Mouse (Mus musculus): ENCODE data around the gene Klk7. TPM values are rescaled to one million over a fixed set of nuclear protein-coding genes. Genes with fewer than 3 reads are reported as not detected.

Klk7 gene
- not detected in 2 replicates for polyA plus RNA-seq (2014; fragmentation: Nextera tagmentation; extraction: Ambion mirVana)

DNA sequence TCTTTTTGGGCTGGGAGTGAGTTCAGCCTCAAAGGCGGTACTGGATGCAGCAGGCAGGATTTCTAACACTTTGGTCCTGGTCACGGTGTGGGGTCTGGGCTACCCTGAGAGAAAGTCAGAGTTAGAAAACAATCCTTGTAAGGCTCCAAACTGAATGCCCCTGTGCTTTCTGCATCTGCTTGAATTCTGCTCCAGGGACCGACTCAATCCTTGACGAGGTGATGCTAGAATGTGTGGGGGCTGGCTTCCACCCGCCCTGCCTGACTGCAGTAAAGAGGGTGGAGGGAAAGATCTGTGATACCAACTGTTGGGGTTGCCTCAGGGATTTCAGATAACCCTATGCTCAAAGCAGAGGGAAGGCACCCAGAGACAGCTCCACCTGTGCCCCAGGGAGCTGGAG lies at the start of gene Klk7:
TSS of gene Klk7 (plus strand) at position 301 of the 400 bp plus-strand sequence.
- WGBS: 57% methylated on average over 5 of the region's 5 CpGs
- H3K4me1 ChIP-seq (replicated peaks; ENCODE audit: control insufficient read depth, insufficient read depth, low read length): no peaks in the 10 kb centered on the region
- ATAC-seq (replicated peaks; ENCODE audit: low FRiP score) (no peak), DNase-seq (ENCODE audit: low spot score) (no peak)
- H3K9ac ChIP-seq (ENCODE audit: low read length): no peak within 1 kb of the TSS
- H3K27ac ChIP-seq (ENCODE audit: low read depth, low read length): no peak within 1 kb of the TSS
- H3K4me3 ChIP-seq (ENCODE audit: low read depth, low read length): no peak within 1 kb of the TSS
- H3K9me3 ChIP-seq (ENCODE audit: control insufficient read depth, low read length): no peaks in the 10 kb centered on the region
- no peaks in the 10 kb centered on the region for H3K27me3 ChIP-seq (ENCODE audit: control insufficient read depth, insufficient read depth, low read length)
- no peak within 1 kb of the TSS for H3K4me2 ChIP-seq (ENCODE audit: low read depth, low read length, severe bottlenecking)
- no peaks in the 10 kb centered on the region for H3K36me3 ChIP-seq (ENCODE audit: control insufficient read depth, insufficient read depth, low read length)

GRCm38 (mm10) chr7:43766484-43766883 lies 44.6 kb upstream of the Klk7 start:
- H3K36me3 ChIP-seq (ENCODE audit: control insufficient read depth, insufficient read depth, low read length): no peaks in the 10 kb centered on the region
- H3K4me2 ChIP-seq (ENCODE audit: low read depth, low read length, severe bottlenecking): no peak overlapping the region
- H3K27ac ChIP-seq (ENCODE audit: low read depth, low read length): no peak overlapping the region
- H3K9me3 ChIP-seq (ENCODE audit: control insufficient read depth, low read length): no peaks in the 10 kb centered on the region
- no peak for ATAC-seq (replicated peaks; ENCODE audit: low FRiP score)
- H3K4me1 ChIP-seq (replicated peaks; ENCODE audit: control insufficient read depth, insufficient read depth, low read length): no peaks in the 10 kb centered on the region
- WGBS: 49% methylated on average over 8 of the region's 8 CpGs
- H3K9ac ChIP-seq (ENCODE audit: low read length): no peak overlapping the region
- no peaks in the 10 kb centered on the region for H3K27me3 ChIP-seq (ENCODE audit: control insufficient read depth, insufficient read depth, low read length)
- DNase-seq (ENCODE audit: low spot score): no peak
- no peak overlapping the region for H3K4me3 ChIP-seq (ENCODE audit: low read depth, low read length)

- no peak within 1 kb of the TSS for H3K27ac ChIP-seq (ENCODE audit: low read depth, low read length)
- no peak for ATAC-seq (replicated peaks; ENCODE audit: low FRiP score)
- H3K4me3 ChIP-seq (ENCODE audit: low read depth, low read length): no peak within 1 kb of the TSS
- no peaks in the 10 kb centered on the region for H3K4me1 ChIP-seq (replicated peaks; ENCODE audit: control insufficient read depth, insufficient read depth, low read length)
- H3K9me3 ChIP-seq (ENCODE audit: control insufficient read depth, low read length): no peaks in the 10 kb centered on the region
- H3K4me2 ChIP-seq (ENCODE audit: low read depth, low read length, severe bottlenecking): no peak within 1 kb of the TSS
- no peaks in the 10 kb centered on the region for H3K36me3 ChIP-seq (ENCODE audit: control insufficient read depth, insufficient read depth, low read length)
- H3K9ac ChIP-seq (ENCODE audit: low read length): no peak within 1 kb of the TSS
- WGBS: 81% methylated on average over 4 of the region's 4 CpGs
- DNase-seq (ENCODE audit: low spot score): no peak
- H3K27me3 ChIP-seq (ENCODE audit: control insufficient read depth, insufficient read depth, low read length): no peaks in the 10 kb centered on the region
Measured at GRCm38 (mm10) chr7:43768597-43768996, 42.5 kb upstream of the Klk7 start, which contains the start of gene Klk12. Klk12 (plus strand) TSS chr7:43768897.

DNA sequence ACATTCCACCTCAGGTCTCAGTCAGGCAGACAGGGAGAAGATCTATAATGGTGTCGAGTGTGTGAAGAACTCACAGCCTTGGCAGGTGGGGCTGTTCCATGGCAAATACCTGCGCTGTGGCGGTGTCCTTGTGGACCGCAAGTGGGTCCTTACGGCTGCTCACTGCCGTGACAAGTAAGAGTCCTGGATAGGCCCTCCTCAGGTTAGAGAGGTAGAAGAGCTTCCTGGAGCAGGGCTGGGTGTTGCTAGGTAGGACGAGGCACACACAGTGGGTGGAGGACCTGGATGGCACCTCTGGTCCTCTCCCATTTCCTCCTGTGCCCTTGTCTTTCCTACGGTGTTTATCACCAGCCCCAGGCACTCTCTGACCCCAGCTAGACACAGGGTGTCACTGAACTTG lies 41.5 kb upstream of the Klk7 start:
- H3K4me1 ChIP-seq (replicated peaks; ENCODE audit: control insufficient read depth, insufficient read depth, low read length): no peaks in the 10 kb centered on the region
- no peaks in the 10 kb centered on the region for H3K27me3 ChIP-seq (ENCODE audit: control insufficient read depth, insufficient read depth, low read length)
- WGBS: 93% methylated on average over 8 of the region's 8 CpGs
- H3K9ac ChIP-seq (ENCODE audit: low read length): no peak overlapping the region
- ATAC-seq (replicated peaks; ENCODE audit: low FRiP score) (no peak), DNase-seq (ENCODE audit: low spot score) (no peak)
- no peak overlapping the region for H3K4me3 ChIP-seq (ENCODE audit: low read depth, low read length)
- no peaks in the 10 kb centered on the region for H3K36me3 ChIP-seq (ENCODE audit: control insufficient read depth, insufficient read depth, low read length)
- H3K27ac ChIP-seq (ENCODE audit: low read depth, low read length): no peak overlapping the region
- no peaks in the 10 kb centered on the region for H3K9me3 ChIP-seq (ENCODE audit: control insufficient read depth, low read length)
- no peak overlapping the region for H3K4me2 ChIP-seq (ENCODE audit: low read depth, low read length, severe bottlenecking)

GRCm38 (mm10) chr7:43770701-43771100 lies 40.4 kb upstream of the Klk7 start:
- Histone ChIP-seq H3K4me3 (ENCODE audit: low read depth, low read length) (no peak overlapping the region), H3K27me3 (ENCODE audit: control insufficient read depth, insufficient read depth, low read length) (no peaks in the 10 kb centered on the region), H3K9me3 (ENCODE audit: control insufficient read depth, low read length) (no peaks in the 10 kb centered on the region), H3K4me1 (replicated peaks; ENCODE audit: control insufficient read depth, insufficient read depth, low read length) (no peaks in the 10 kb centered on the region), H3K4me2 (ENCODE audit: low read depth, low read length, severe bottlenecking) (no peak overlapping the region), H3K27ac (ENCODE audit: low read depth, low read length) (no peak overlapping the region), H3K9ac (ENCODE audit: low read length) (no peak overlapping the region), H3K36me3 (ENCODE audit: control insufficient read depth, insufficient read depth, low read length) (no peaks in the 10 kb centered on the region)
- WGBS: 94% methylated on average over 10 of the region's 10 CpGs
- no peak for DNase-seq (ENCODE audit: low spot score)
- ATAC-seq (replicated peaks; ENCODE audit: low FRiP score): no peak

- DNase-seq (ENCODE audit: low spot score): no peak
- no peak for ATAC-seq (replicated peaks; ENCODE audit: low FRiP score)
- Histone ChIP-seq H3K9ac (ENCODE audit: low read length) (no peak overlapping the region), H3K36me3 (ENCODE audit: control insufficient read depth, insufficient read depth, low read length) (no peaks in the 10 kb centered on the region), H3K27me3 (ENCODE audit: control insufficient read depth, insufficient read depth, low read length) (no peaks in the 10 kb centered on the region), H3K4me2 (ENCODE audit: low read depth, low read length, severe bottlenecking) (no peak overlapping the region), H3K4me1 (replicated peaks; ENCODE audit: control insufficient read depth, insufficient read depth, low read length) (no peaks in the 10 kb centered on the region), H3K9me3 (ENCODE audit: control insufficient read depth, low read length) (no peaks in the 10 kb centered on the region), H3K4me3 (ENCODE audit: low read depth, low read length) (no peak overlapping the region), H3K27ac (ENCODE audit: low read depth, low read length) (no peak overlapping the region)
- over 99% methylated on average over 6 of the region's 6 CpGs for WGBS
Measured at GRCm38 (mm10) chr7:43771916-43772315, 39.2 kb upstream of the Klk7 start.

GRCm38 (mm10) chr7:43772901-43773300 lies 38.2 kb upstream of the Klk7 start:
- DNase-seq (ENCODE audit: low spot score) (no peak), ATAC-seq (replicated peaks; ENCODE audit: low FRiP score) (no peak)
- Histone ChIP-seq H3K4me3 (ENCODE audit: low read depth, low read length) (no peak overlapping the region), H3K9ac (ENCODE audit: low read length) (no peak overlapping the region), H3K9me3 (ENCODE audit: control insufficient read depth, low read length) (no peaks in the 10 kb centered on the region), H3K27ac (ENCODE audit: low read depth, low read length) (no peak overlapping the region), H3K27me3 (ENCODE audit: control insufficient read depth, insufficient read depth, low read length) (no peaks in the 10 kb centered on the region), H3K4me2 (ENCODE audit: low read depth, low read length, severe bottlenecking) (no peak overlapping the region), H3K36me3 (ENCODE audit: control insufficient read depth, insufficient read depth, low read length) (no peaks in the 10 kb centered on the region), H3K4me1 (replicated peaks; ENCODE audit: control insufficient read depth, insufficient read depth, low read length) (no peaks in the 10 kb centered on the region)
- 87% methylated on average over 3 of the region's 3 CpGs for WGBS

- DNase-seq (ENCODE audit: low spot score) (peak; percentile 21), ATAC-seq (replicated peaks; ENCODE audit: low FRiP score) (no peak)
- WGBS: 90% methylated on average over 5 of the region's 5 CpGs
- Histone ChIP-seq H3K4me1 (replicated peaks; ENCODE audit: control insufficient read depth, insufficient read depth, low read length) (no peaks in the 10 kb centered on the region), H3K36me3 (ENCODE audit: control insufficient read depth, insufficient read depth, low read length) (no peaks in the 10 kb centered on the region), H3K4me3 (ENCODE audit: low read depth, low read length) (no peak within 1 kb of the TSS), H3K27me3 (ENCODE audit: control insufficient read depth, insufficient read depth, low read length) (no peaks in the 10 kb centered on the region), H3K4me2 (ENCODE audit: low read depth, low read length, severe bottlenecking) (no peak within 1 kb of the TSS), H3K9me3 (ENCODE audit: control insufficient read depth, low read length) (no peaks in the 10 kb centered on the region), H3K9ac (ENCODE audit: low read length) (no peak within 1 kb of the TSS), H3K27ac (ENCODE audit: low read depth, low read length) (no peak within 1 kb of the TSS)
Measured at GRCm38 (mm10) chr7:43774364-43774763, 36.7 kb upstream of the Klk7 start, which contains the start of gene Klk11. Klk11 (plus strand) TSS chr7:43774604.

- no peak overlapping the region for H3K27ac ChIP-seq (ENCODE audit: low read depth, low read length)
- DNase-seq (ENCODE audit: low spot score) (no peak), ATAC-seq (replicated peaks; ENCODE audit: low FRiP score) (no peak)
- H3K9ac ChIP-seq (ENCODE audit: low read length): no peak overlapping the region
- no peaks in the 10 kb centered on the region for H3K9me3 ChIP-seq (ENCODE audit: control insufficient read depth, low read length)
- H3K27me3 ChIP-seq (ENCODE audit: control insufficient read depth, insufficient read depth, low read length): no peaks in the 10 kb centered on the region
- no peak overlapping the region for H3K4me3 ChIP-seq (ENCODE audit: low read depth, low read length)
- WGBS: 45% methylated on average over 6 of the region's 6 CpGs
- no peaks in the 10 kb centered on the region for H3K4me1 ChIP-seq (replicated peaks; ENCODE audit: control insufficient read depth, insufficient read depth, low read length)
- no peak overlapping the region for H3K4me2 ChIP-seq (ENCODE audit: low read depth, low read length, severe bottlenecking)
- H3K36me3 ChIP-seq (ENCODE audit: control insufficient read depth, insufficient read depth, low read length): no peaks in the 10 kb centered on the region
Measured at GRCm38 (mm10) chr7:43774802-43775201, 36.3 kb upstream of the Klk7 start.

Measured in forebrain, embryonic 11.5 days (tissue).